Mouse (Mus musculus) CH12.LX (cell line): Measurements from ENCODE around the gene Rapgef4. TPM values are rescaled to one million over a fixed set of nuclear protein-coding genes. Genes with fewer than 3 reads are reported as not detected.

Source experiments
- DNase-seq: peaks from one replicate; pipeline ENCODE4 v3.0.0-alpha.2; 2013; ENCODE audit errors: extremely low read depth
- H3K27ac ChIP-seq: 2 replicates; pipeline ENCODE4 v1.5.1; 2012; ENCODE audit warnings: low read depth, mild to moderate bottlenecking, control low read depth, moderate library complexity; ENCODE audit not compliant: insufficient read depth
- H3K27me3 ChIP-seq: replicated peaks from 2 replicates; pipeline ENCODE3; 2012; ENCODE audit warnings: inconsistent platforms
- H3K36me3 ChIP-seq, 2 experiments: replicated peaks in 1 of 2; 2 replicates each; pipeline versions ENCODE3 to v1.6.1; 2012; ENCODE audit warnings: inconsistent platforms in 1 of 2, low read length in 1 of 2, mild to moderate bottlenecking in 1 of 2, mixed read lengths in 1 of 2, moderate library complexity in 1 of 2; ENCODE audit not compliant: control insufficient read depth in 1 of 2, insufficient read depth in 1 of 2
- H3K4me1 ChIP-seq, 2 experiments: 2 replicates each; pipeline ENCODE4 v1.6.1; 2012; ENCODE audit warnings: inconsistent platforms in 1 of 2, moderate library complexity in 1 of 2; ENCODE audit not compliant: insufficient read depth in 2 of 2, control insufficient read depth in 1 of 2
- H3K4me2 ChIP-seq: 2 replicates; pipeline ENCODE4 v1.6.1; 2012; ENCODE audit warnings: low read depth, mild to moderate bottlenecking, control low read depth; ENCODE audit not compliant: poor library complexity, insufficient read depth, severe bottlenecking
- H3K4me3 ChIP-seq, 3 experiments: fragments of 150-350 bp in 1 of 3; sonication (generic) in 1 of 3; replicated peaks in 1 of 3; 2 replicates each; pipeline versions ENCODE3 to v1.5.1; 2011 to 2012; ENCODE audit warnings: low read depth in 2 of 3, low read length in 2 of 3, mild to moderate bottlenecking in 2 of 3, moderate library complexity in 2 of 3, control low read depth in 1 of 3, improper control_type of control experiment in 1 of 3, inconsistent platforms in 1 of 3, mixed read lengths in 1 of 3; ENCODE audit not compliant: poor library complexity in 1 of 3
- H3K79me2 ChIP-seq: replicated peaks from 2 replicates; pipeline ENCODE4 v1.6.1; 2012; ENCODE audit warnings: mild to moderate bottlenecking, moderate library complexity; ENCODE audit not compliant: control insufficient read depth, poor library complexity, insufficient read depth, severe bottlenecking; ENCODE audit errors: extremely low read depth
- H3K9ac ChIP-seq: 2 replicates; pipeline ENCODE4 v1.6.1; 2012; ENCODE audit warnings: low read depth, mild to moderate bottlenecking, control low read depth, moderate library complexity; ENCODE audit not compliant: insufficient read depth
- H3K9me3 ChIP-seq: replicated peaks from 2 replicates; pipeline ENCODE3; 2012; ENCODE audit warnings: low read length, inconsistent platforms, mixed read lengths
- CHD1 ChIP-seq: IDR thresholded peaks from 2 replicates; pipeline ENCODE4 v1.6.1; 2012; ENCODE audit warnings: low read depth, low read length, improper control_type of control experiment, inconsistent platforms
- CHD2 ChIP-seq: IDR thresholded peaks from 2 replicates; pipeline ENCODE4 v1.6.1; 2011; ENCODE audit warnings: low read length, improper control_type of control experiment
- E2F4 ChIP-seq: IDR thresholded peaks from 2 replicates; pipeline ENCODE4 v1.6.1; 2011; ENCODE audit warnings: low read depth, low read length, improper control_type of control experiment; ENCODE audit not compliant: insufficient replicate concordance
- ELF1 ChIP-seq: IDR thresholded peaks from 2 replicates; pipeline ENCODE4 v1.6.1; 2014; ENCODE audit warnings: low read depth, mild to moderate bottlenecking, inconsistent platforms, low read length, improper control_type of control experiment
- IRF4 ChIP-seq: IDR thresholded peaks from 2 replicates; pipeline ENCODE4 v1.6.1; 2014; ENCODE audit warnings: low read depth, mild to moderate bottlenecking, inconsistent platforms, low read length, improper control_type of control experiment
- JUN ChIP-seq: IDR thresholded peaks from 2 replicates; pipeline ENCODE4 v1.6.1; 2011; ENCODE audit warnings: low read depth, mild to moderate bottlenecking, low read length, improper control_type of control experiment, moderate library complexity; ENCODE audit not compliant: insufficient read depth
- JUND ChIP-seq: conservative IDR thresholded peaks from 2 replicates; pipeline ENCODE4 v1.6.1; 2011; ENCODE audit warnings: low read depth, low read length, improper control_type of control experiment
- MAFK ChIP-seq: IDR thresholded peaks from 2 replicates; pipeline ENCODE4 v1.6.1; 2011; ENCODE audit warnings: low read length, improper control_type of control experiment; ENCODE audit not compliant: insufficient replicate concordance
- MAX ChIP-seq: IDR thresholded peaks from 2 replicates; pipeline ENCODE4 v1.6.1; 2011; ENCODE audit warnings: low read length, improper control_type of control experiment
- MAZ ChIP-seq: IDR thresholded peaks from 2 replicates; pipeline ENCODE4 v1.6.1; 2012; ENCODE audit warnings: low read depth, mild to moderate bottlenecking, inconsistent platforms, low read length, improper control_type of control experiment, moderate library complexity
- MXI1 ChIP-seq: IDR thresholded peaks from 2 replicates; pipeline ENCODE4 v1.6.1; 2011; ENCODE audit warnings: mild to moderate bottlenecking, low read depth, low read length, improper control_type of control experiment
- MYC ChIP-seq: IDR thresholded peaks from 2 replicates; pipeline ENCODE4 v1.6.1; 2011; ENCODE audit warnings: low read depth, mild to moderate bottlenecking, improper control_type of control experiment, low read length
- NELFE ChIP-seq: IDR thresholded peaks from 2 replicates; pipeline ENCODE4 v1.6.1; 2011; ENCODE audit warnings: low read depth, low read length, improper control_type of control experiment
- NRF1 ChIP-seq: IDR thresholded peaks from 2 replicates; pipeline ENCODE4 v1.6.1; 2014; ENCODE audit warnings: low read depth, mild to moderate bottlenecking, inconsistent platforms, low read length, improper control_type of control experiment, moderate library complexity
- PAX5 ChIP-seq: IDR thresholded peaks from 2 replicates; pipeline ENCODE4 v1.6.1; 2012; ENCODE audit warnings: low read length, inconsistent platforms, mixed read lengths
- POLR2A ChIP-seq: IDR thresholded peaks from 2 replicates; pipeline ENCODE4 v1.6.1; 2011; ENCODE audit warnings: low read depth, mild to moderate bottlenecking, improper control_type of control experiment, low read length
- RAD21 ChIP-seq: IDR thresholded peaks from 2 replicates; pipeline ENCODE4 v1.6.1; 2011; ENCODE audit warnings: low read depth, mild to moderate bottlenecking, low read length, improper control_type of control experiment, moderate library complexity
- RCOR1 ChIP-seq: conservative IDR thresholded peaks from 2 replicates; pipeline ENCODE4 v1.6.1; 2012; ENCODE audit warnings: low read depth, mild to moderate bottlenecking, inconsistent platforms, low read length, improper control_type of control experiment
- SMC3 ChIP-seq: IDR thresholded peaks from 2 replicates; pipeline ENCODE4 v1.6.1; 2011; ENCODE audit warnings: low read depth, low read length, improper control_type of control experiment
- TBP ChIP-seq: conservative IDR thresholded peaks from 2 replicates; pipeline ENCODE4 v1.6.1; 2011; ENCODE audit warnings: low read depth, low read length, improper control_type of control experiment
- USF1 ChIP-seq: IDR thresholded peaks from 2 replicates; pipeline ENCODE4 v1.6.1; 2014; ENCODE audit warnings: low read depth, mild to moderate bottlenecking, inconsistent platforms, low read length, improper control_type of control experiment
- USF2 ChIP-seq: conservative IDR thresholded peaks from 2 replicates; pipeline ENCODE4 v1.6.1; 2011; ENCODE audit warnings: low read depth, low read length, improper control_type of control experiment
- ZC3H11A ChIP-seq: IDR thresholded peaks from 2 replicates; pipeline ENCODE4 v1.6.1; 2012; ENCODE audit warnings: low read depth, mild to moderate bottlenecking, inconsistent platforms, low read length, improper control_type of control experiment
- ZKSCAN1 ChIP-seq: IDR thresholded peaks from 2 replicates; pipeline ENCODE4 v1.6.1; 2012; ENCODE audit warnings: low read depth, inconsistent platforms, low read length, improper control_type of control experiment, borderline replicate concordance
- ZMIZ1 ChIP-seq: IDR thresholded peaks from 2 replicates; pipeline ENCODE4 v1.6.1; 2012; ENCODE audit warnings: low read depth, mild to moderate bottlenecking, inconsistent platforms, low read length, improper control_type of control experiment
- dilution Hi-C: fragments of 300-500 bp; cut with MboI; formaldehyde crosslinking; loops from 2 replicates; pipeline ENCODE4 v1.14.3; 2020; ENCODE audit warnings: low sequenced_read_pairs; ENCODE audit not compliant: extremely low pct_unique_long_range_greater_than_20kb, extremely low pct_ligation_motif_present
- in situ Hi-C: fragments of 300-500 bp; cut with MboI; formaldehyde crosslinking; loops from 3 replicates; pipeline ENCODE4 v1.14.3; 2019; ENCODE audit warnings: low sequenced_read_pairs, low pct_ligation_motif_present, low pct_unique_long_range_greater_than_20kb, mixed read lengths
- polyA plus RNA-seq: library from polyadenylated mRNA; unstranded; fragments of >175 nt; gene quantifications from 2 replicates; pipeline ENCODE4 v1.2.1, GENCODE M21; 2012; ENCODE audit warnings: low read depth; ENCODE audit not compliant: insufficient read length
- total RNA-seq, 2 experiments: library from RNA; depleted of rRNA; stranded (reverse); fragments of 300-350 nt in 1 of 2; fragments of >200 nt in 1 of 2; gene quantifications; 2 replicates each; pipeline ENCODE4 v1.2.3; 2012 to 2014

Rapgef4 gene
- total and polyA plus RNA-seq, 3 experiments: 0.12 to 0.13 TPM; not detected in 1

DNA sequence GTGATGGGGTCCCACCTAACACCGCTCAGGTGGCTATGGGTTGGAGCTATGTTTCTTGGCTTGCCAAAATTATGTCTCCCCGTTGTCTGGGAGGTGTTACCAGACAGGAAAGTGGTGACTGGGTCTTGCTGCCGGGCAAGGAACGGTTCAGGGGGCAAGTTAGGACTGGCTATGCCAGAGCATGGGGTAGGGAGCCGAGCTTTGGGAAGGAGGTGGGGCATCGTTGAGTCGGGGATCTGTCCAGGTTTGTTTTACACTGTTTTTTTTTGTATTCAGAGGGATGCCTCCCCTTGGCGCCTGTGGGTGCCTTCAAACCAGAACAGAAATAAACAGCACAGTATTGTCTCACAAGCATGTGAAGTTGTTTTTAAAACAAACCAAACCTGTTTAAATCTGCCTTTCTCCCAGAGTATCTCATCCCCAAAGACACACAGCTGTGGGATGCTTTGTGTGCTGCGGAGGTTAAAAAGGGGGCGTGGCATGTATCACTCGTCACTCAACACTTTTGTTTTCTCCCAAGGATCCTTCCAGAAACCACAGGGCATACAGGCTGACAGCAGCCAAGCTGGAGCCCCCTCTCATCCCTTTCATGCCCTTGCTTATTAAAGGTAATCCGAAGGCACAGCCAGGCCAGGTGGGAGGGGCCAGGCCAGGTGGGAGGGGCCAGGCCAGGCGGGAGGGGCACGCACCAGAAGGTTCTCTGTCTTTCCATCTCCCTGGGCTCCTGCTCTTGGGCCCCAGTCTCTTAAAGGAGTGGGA, 260.9 kb downstream of the Rapgef4 start:
- peak overlapping the region; percentile 23; the same call in 1 of the 2 replicates for H3K4me2 ChIP-seq
- DNase-seq: no peak
- H3K27me3 ChIP-seq: no peaks in the 10 kb centered on the region
- no peak overlapping the region for H3K27ac ChIP-seq
- H3K36me3 ChIP-seq: no peaks in the 10 kb centered on the region
- dilution Hi-C loops: no loop called here
- no peak for TF ChIP-seq SMC3
- TF ChIP-seq JUN: no peak
- TF ChIP-seq USF1: no peak
- TF ChIP-seq MAFK: no peak
- no peak for TF ChIP-seq CHD1
- TF ChIP-seq RAD21: no peak
- no peak for TF ChIP-seq ZC3H11A
- no peak for TF ChIP-seq NELFE
- TF ChIP-seq ZMIZ1: no peak
- no peak for TF ChIP-seq MAZ
- TF ChIP-seq NRF1: no peak
- no peak for TF ChIP-seq ELF1
- no peak for TF ChIP-seq TBP
- no peak for TF ChIP-seq CHD2
- TF ChIP-seq E2F4: no peak
- TF ChIP-seq, all 38 proteins: peak for 0
- Histone ChIP-seq H3K9ac (no peak overlapping the region), H3K4me1 (no peaks in the 10 kb centered on the region), H3K9me3 (no peaks in the 10 kb centered on the region), H3K4me3 (peak overlapping the region in 2 of 3 experiments; percentile 39 to 52), H3K79me2 (no peaks in the 10 kb centered on the region)
- in situ Hi-C loops: no loop called here

DNA sequence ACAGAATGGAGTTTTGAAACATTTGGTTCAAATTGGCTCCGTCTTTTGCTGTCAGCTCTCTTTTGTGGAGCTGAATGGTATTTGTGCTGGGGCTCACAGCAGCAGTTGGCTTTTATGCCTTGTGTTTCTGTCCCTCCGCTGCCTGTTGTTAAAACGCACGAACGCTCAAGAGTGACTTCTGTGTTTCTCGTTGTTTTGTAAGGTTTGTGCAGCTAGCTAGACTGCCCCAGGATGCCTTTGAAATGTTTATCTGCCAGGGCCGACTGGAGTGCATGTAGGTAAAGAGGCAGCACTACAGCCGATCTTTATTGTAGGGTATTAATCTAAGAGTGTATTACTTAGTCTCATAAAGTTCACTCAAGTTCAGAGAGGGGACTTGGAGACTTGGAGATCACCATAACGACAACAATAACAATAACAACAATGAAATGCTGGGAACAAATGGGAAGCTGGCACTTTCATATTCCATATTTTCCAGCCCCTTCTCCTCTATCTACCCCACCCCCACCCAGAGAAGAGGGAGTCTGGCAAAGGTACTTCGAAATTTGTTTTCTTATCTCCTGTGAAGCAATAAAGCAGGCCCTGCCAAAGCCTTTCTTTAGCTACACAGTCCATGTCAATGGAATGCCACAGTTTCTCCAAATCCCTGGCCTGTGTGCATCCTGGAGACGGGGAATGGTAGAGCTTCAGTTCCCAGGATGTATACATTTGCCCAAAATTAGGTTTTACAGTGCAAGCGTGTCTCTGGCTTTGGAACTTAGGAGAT, 262.1 kb downstream of the Rapgef4 start:
- in situ Hi-C loops: no loop called here
- Histone ChIP-seq H3K4me3 (no peak overlapping the region), H3K27ac (no peak overlapping the region)
- TF ChIP-seq ZMIZ1 (no peak), MYC (no peak), USF1 (no peak), RCOR1 (no peak), JUND (no peak), NRF1 (no peak), USF2 (no peak), POLR2A (no peak), MAX (no peak), NELFE (no peak), MXI1 (no peak), PAX5 (no peak), ZKSCAN1 (no peak), IRF4 (no peak), E2F4 (no peak)
- TF ChIP-seq, all 38 proteins: peak for 0
- H3K27me3 ChIP-seq: no peaks in the 10 kb centered on the region
- dilution Hi-C loops: no loop called here
- H3K79me2 ChIP-seq: no peaks in the 10 kb centered on the region
- H3K9ac ChIP-seq: no peak overlapping the region
- H3K36me3 ChIP-seq: no peaks in the 10 kb centered on the region
- H3K4me1 ChIP-seq: no peaks in the 10 kb centered on the region
- H3K4me2 ChIP-seq: no peak overlapping the region
- H3K9me3 ChIP-seq: no peaks in the 10 kb centered on the region
- no peak for DNase-seq
